Mouse (Mus musculus) MEL (cell line): ENCODE data around the gene Ndufaf3. TPM values are rescaled to one million over a fixed set of nuclear protein-coding genes. Genes with fewer than 3 reads are reported as not detected.

Source experiments
- DNase-seq: peaks from one replicate; pipeline ENCODE4 v3.0.0; 2011; ENCODE audit warnings: low read depth, low spot score
- H3K27ac ChIP-seq: 2 replicates; pipeline ENCODE4 v1.5.1; 2012; ENCODE audit warnings: low read depth, mild to moderate bottlenecking, control low read depth, low read length, moderate library complexity; ENCODE audit not compliant: control insufficient read depth
- H3K27me3 ChIP-seq, 2 experiments: fragments of 150-350 bp in 1 of 2; sonication (generic) in 1 of 2; 2 replicates each; pipeline ENCODE4 v1.6.1; 2012; ENCODE audit warnings: low read length in 2 of 2, mild to moderate bottlenecking in 2 of 2, improper control_type of control experiment in 1 of 2, moderate library complexity in 1 of 2; ENCODE audit not compliant: insufficient read depth in 2 of 2, control insufficient read depth in 1 of 2
- H3K36me3 ChIP-seq, 2 experiments: 2 replicates each; pipeline ENCODE4 v1.6.1; 2012 to 2014; ENCODE audit warnings: low read length in 2 of 2, improper control_type of control experiment in 1 of 2, inconsistent platforms in 1 of 2, mild to moderate bottlenecking in 1 of 2; ENCODE audit not compliant: insufficient read depth in 2 of 2, control insufficient read depth in 1 of 2
- H3K4me1 ChIP-seq, 2 experiments: fragments of 150-350 bp in 1 of 2; sonication (generic) in 1 of 2; 2 replicates each; pipeline ENCODE4 v1.6.1; 2012; ENCODE audit warnings: low read length in 2 of 2, improper control_type of control experiment in 1 of 2, mild to moderate bottlenecking in 1 of 2; ENCODE audit not compliant: insufficient read depth in 2 of 2, control insufficient read depth in 1 of 2
- H3K4me3 ChIP-seq, 2 experiments: fragments of 150-350 bp in 1 of 2; sonication (generic) in 1 of 2; 2 replicates each; pipeline ENCODE4 v1.5.1; 2012; ENCODE audit warnings: low read depth in 2 of 2, low read length in 2 of 2, mild to moderate bottlenecking in 2 of 2, moderate library complexity in 2 of 2, control low read depth in 1 of 2, improper control_type of control experiment in 1 of 2; ENCODE audit not compliant: control insufficient read depth in 1 of 2, insufficient read depth in 1 of 2
- H3K79me2 ChIP-seq: 2 replicates; pipeline ENCODE4 v1.6.1; 2012; ENCODE audit warnings: mild to moderate bottlenecking, low read length, moderate library complexity; ENCODE audit not compliant: control insufficient read depth, poor library complexity, insufficient read depth
- H3K9ac ChIP-seq: 2 replicates; pipeline ENCODE4 v1.6.1; 2012; ENCODE audit warnings: low read depth, mild to moderate bottlenecking, control low read depth, low read length, moderate library complexity; ENCODE audit not compliant: control insufficient read depth, poor library complexity, severe bottlenecking
- H3K9me3 ChIP-seq: fragments of 150-350 bp; sonication (generic); replicated peaks from 2 replicates; pipeline ENCODE4 v1.6.1; 2012; ENCODE audit warnings: mild to moderate bottlenecking, low read length, improper control_type of control experiment, moderate library complexity; ENCODE audit not compliant: insufficient read depth
- CHD1 ChIP-seq: IDR thresholded peaks from 2 replicates; pipeline ENCODE4 v1.6.1; 2012; ENCODE audit warnings: low read depth, mild to moderate bottlenecking, inconsistent platforms, low read length, improper control_type of control experiment
- EP300 ChIP-seq, 2 experiments: IDR thresholded peaks; 2 replicates each; pipeline ENCODE4 v1.6.1; 2011; ENCODE audit warnings: improper control_type of control experiment in 2 of 2, low read length in 2 of 2, low read depth in 1 of 2, mild to moderate bottlenecking in 1 of 2
- GABPA ChIP-seq: IDR thresholded peaks from 2 replicates; pipeline ENCODE4 v1.6.1; 2012; ENCODE audit warnings: low read depth, mild to moderate bottlenecking, inconsistent platforms, low read length, improper control_type of control experiment, moderate library complexity
- GATA1 ChIP-seq: IDR thresholded peaks from 2 replicates; pipeline ENCODE4 v1.6.1; 2011; ENCODE audit warnings: low read depth, low read length, improper control_type of control experiment
- JUND ChIP-seq: IDR thresholded peaks from 2 replicates; pipeline ENCODE4 v1.6.1; 2011; ENCODE audit warnings: low read depth, mild to moderate bottlenecking, improper control_type of control experiment, low read length
- MYC ChIP-seq: IDR thresholded peaks from 2 replicates; pipeline ENCODE4 v1.6.1; 2011; ENCODE audit warnings: low read depth, mild to moderate bottlenecking, low read length, improper control_type of control experiment, moderate library complexity
- SIN3A ChIP-seq: IDR thresholded peaks from 2 replicates; pipeline ENCODE4 v1.6.1; 2012; ENCODE audit warnings: low read length, improper control_type of control experiment, inconsistent platforms
- UBTF ChIP-seq: IDR thresholded peaks from 2 replicates; pipeline ENCODE4 v1.6.1; 2012; ENCODE audit warnings: low read depth, mild to moderate bottlenecking, inconsistent platforms, low read length, improper control_type of control experiment, moderate library complexity, borderline replicate concordance; ENCODE audit not compliant: insufficient read depth
- ZC3H11A ChIP-seq: IDR thresholded peaks from 2 replicates; pipeline ENCODE4 v1.6.1; 2012; ENCODE audit warnings: low read depth, mild to moderate bottlenecking, inconsistent platforms, low read length, improper control_type of control experiment
- ZNF384 ChIP-seq: IDR thresholded peaks from 2 replicates; pipeline ENCODE4 v1.6.1; 2012; ENCODE audit warnings: low read depth, mild to moderate bottlenecking, inconsistent platforms, low read length, improper control_type of control experiment
- polyA plus RNA-seq, 2 experiments: library from polyadenylated mRNA; stranded (reverse) in 1 of 2; unstranded in 1 of 2; fragments of >175 nt in 1 of 2; fragments of >200 nt in 1 of 2; gene quantifications; 2 replicates each; pipeline versions ENCODE4 v1.2.1 to v1.2.4; 2012; ENCODE audit warnings: low replicate concordance in 2 of 2, low read depth in 1 of 2; ENCODE audit not compliant: insufficient read length in 2 of 2, insufficient read depth in 1 of 2, missing spikeins in 1 of 2
- total RNA-seq: library from RNA; depleted of rRNA; stranded (reverse); fragments of 300-350 nt; gene quantifications from 2 replicates; pipeline ENCODE4 v1.2.3, GENCODE M21; 2012

The Ndufaf3 gene
- total and polyA plus RNA-seq, 3 experiments = 38.0 to 66.8 TPM; not detected in 1

DNA sequence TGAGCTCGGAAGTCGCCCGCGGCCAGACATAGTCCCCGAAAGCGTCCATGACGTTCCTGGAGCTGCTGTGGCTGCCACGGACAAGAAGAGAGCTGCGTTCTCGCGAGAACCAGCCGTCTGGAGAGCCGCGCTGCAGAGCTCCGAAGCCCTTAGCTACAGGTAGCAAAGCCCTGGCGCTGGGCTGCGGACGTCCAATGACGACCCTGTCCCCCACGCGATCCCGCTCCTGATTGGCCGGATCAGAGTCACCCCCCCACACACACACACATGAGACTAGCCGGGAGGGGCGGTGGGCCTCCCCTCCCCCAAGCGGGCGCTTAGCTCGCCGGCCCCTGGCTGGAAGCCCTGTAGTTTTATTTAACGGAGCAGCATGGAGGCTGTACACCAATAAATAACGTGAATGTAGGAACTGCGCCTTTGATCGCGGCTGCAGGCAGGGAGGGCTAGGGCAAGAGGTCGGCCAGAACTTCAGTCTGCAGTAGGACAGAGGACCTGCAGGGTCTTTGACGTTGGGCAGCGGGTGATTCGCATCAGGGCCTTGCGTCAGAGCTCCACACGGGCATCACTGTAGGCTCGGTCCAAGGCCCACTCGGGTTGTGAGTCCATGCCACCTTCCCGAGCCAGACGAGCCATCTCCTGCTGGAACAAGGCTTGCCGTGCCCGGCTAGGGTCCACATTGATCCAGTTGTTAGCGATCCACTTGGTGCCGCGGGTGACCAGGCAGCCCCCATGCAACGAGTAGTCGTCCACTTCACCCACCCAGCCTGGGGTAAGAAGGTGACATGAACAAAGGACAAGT lies 11.5 kb upstream of the Ndufaf3 start, which contains the start of gene Wdr6 (continued):
- TF ChIP-seq ZC3H11A (no peak), CHD1 (peak; percentile 76; the same call in 1 of the 2 replicates), UBTF (no peak)

DNA sequence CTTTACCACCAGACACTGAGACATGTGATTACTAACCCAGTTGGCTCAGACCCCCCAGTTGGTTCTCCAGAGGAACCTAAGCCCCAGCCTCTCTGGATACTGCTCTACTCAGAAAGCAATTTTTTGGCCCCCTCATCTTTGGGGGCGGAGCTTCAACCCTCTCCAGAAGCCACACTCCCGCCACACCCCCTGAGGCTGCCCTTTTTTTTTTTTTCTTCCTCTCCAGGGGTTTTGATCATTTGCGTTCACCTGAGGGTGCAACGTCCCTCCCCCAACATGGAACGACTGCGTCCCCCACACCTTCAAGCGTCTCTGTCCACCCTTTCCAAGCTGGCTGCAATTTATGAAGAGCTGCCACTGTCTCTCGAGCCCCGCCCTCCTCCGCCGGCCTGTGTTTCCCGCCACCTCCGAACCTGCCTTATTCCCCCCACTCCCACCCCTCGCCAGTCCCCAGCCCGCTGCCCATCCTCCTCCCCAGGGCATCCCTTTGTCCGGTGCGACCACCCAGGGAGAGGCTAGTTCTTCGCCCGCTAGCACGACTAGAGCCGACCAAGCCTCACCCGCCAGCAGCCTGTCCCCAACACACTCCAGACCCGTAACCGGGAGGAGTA lies 10.8 kb upstream of the Ndufaf3 start:
- peak; percentile 93 for TF ChIP-seq ZNF384
- TF ChIP-seq SIN3A = 0 out of 2 replicates have a peak, but pooled peaks have one; percentile 5
- TF ChIP-seq MYC = no peak
- peaks cover 6% of the 10 kb centered on the region for H3K79me2 ChIP-seq
- H3K36me3 ChIP-seq = no peaks in the 10 kb centered on the region; a peak in 1 of 4 replicates
- peaks cover 0 to 9% of the 10 kb centered on the region in 2 experiments; a peak in 2 of 4 replicates for H3K4me1 ChIP-seq
- H3K9ac ChIP-seq = peak overlapping the region; percentile 98
- H3K27me3 ChIP-seq = no peaks in the 10 kb centered on the region
- H3K27ac ChIP-seq = peak overlapping the region; percentile 81
- peak; percentile 69 for DNase-seq
- no peaks in the 10 kb centered on the region for H3K9me3 ChIP-seq
- peak overlapping the region; percentile 77 to 98 for H3K4me3 ChIP-seq

DNA sequence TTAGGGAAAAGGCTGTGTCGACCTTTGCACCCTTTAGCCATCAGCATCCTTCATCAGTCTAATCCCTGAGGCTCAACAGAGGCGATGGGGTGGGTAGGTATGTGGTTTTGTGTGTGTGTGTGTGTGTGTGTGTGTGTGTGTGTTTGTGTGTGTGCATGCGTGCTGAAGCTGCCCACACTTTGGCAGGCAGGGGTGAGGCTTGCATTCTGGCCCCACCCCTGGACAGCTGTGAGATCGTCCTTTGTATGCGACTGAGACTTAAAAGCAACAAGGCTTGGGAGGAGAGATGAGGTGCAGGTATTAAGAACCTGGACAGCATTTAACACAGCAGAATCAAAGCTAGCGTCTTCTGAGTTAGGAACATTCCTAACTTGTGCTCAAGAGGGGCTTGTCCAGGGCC lies 9.8 kb upstream of the Ndufaf3 start:
- no peak for TF ChIP-seq EP300 (IDR thresholded peaks at IDR 0.05; ENCODE audit: low read depth in 1 of 2, low read length in 2 of 2)
- TF ChIP-seq SIN3A = no peak
- TF ChIP-seq JUND = no peak
- TF ChIP-seq GABPA = no peak
- TF ChIP-seq GATA1 = no peak
- no peaks in the 10 kb centered on the region; a peak in 1 of 4 replicates for H3K36me3 ChIP-seq
- peaks cover 0 to 9% of the 10 kb centered on the region in 2 experiments; a peak in 2 of 4 replicates for H3K4me1 ChIP-seq

More for the DNA sequence above, 9.8 kb upstream of the Ndufaf3 start:
- Histone ChIP-seq H3K9me3 (no peaks in the 10 kb centered on the region), H3K4me3 (no peak overlapping the region), H3K9ac (no peak overlapping the region), H3K79me2 (peaks cover 6% of the 10 kb centered on the region), H3K27me3 (no peaks in the 10 kb centered on the region), H3K27ac (no peak overlapping the region)
- DNase-seq = no peak
